Mouse (Mus musculus) heart, adult 11 months (tissue): ENCODE measurements at regions not wholly inside any gene's neighbourhood (a gene's known extent, or its start where the extent isn't known, plus 50 kb on each side); places are given as distances from the start of the nearest gene placed in this dataset.
"Not testable (repeated sequence)": the region's sequence is repeated elsewhere in the genome, so short reads cannot be mapped to it uniquely, and the experiment has no call there.

Source experiments
- DNase-seq: peaks from one replicate; pipeline ENCODE4 v3.0.0; 2022

- peak; percentile 76 for DNase-seq
Observed at GRCm38 (mm10) chr1:161728546-161729206, 59.6 kb downstream of the Fasl start.

GRCm38 (mm10) chr1:161727357-161727756 is 60.9 kb downstream of the Fasl start:
- peak; percentile 13 for DNase-seq

GRCm38 (mm10) chr1:161726098-161726497 is 62.2 kb downstream of the Fasl start:
- not testable (repeated sequence) for DNase-seq

GRCm38 (mm10) chr1:161719876-161720275 is 68.4 kb downstream of the Fasl start:
- DNase-seq = no peak

- DNase-seq = peak; percentile 79
Observed at GRCm38 (mm10) chr1:161718254-161718653, 70.0 kb downstream of the Fasl start.

- peak; percentile 96 for DNase-seq
Observed at GRCm38 (mm10) chr1:161712918-161713317, 75.4 kb downstream of the Fasl start.

- peak; percentile 74 for DNase-seq
Observed at GRCm38 (mm10) chr1:161712283-161712682, 76.0 kb downstream of the Fasl start.

- DNase-seq = peak; percentile 39
Observed at GRCm38 (mm10) chr1:161707049-161707448, 81.2 kb downstream of the Fasl start.

- DNase-seq = no peak
Observed at GRCm38 (mm10) chr1:161704961-161705360, 83.3 kb downstream of the Fasl start.

GRCm38 (mm10) chr1:161704527-161704926 is 83.8 kb downstream of the Fasl start:
- DNase-seq = no peak

GRCm38 (mm10) chr1:161695886-161696285 is 92.4 kb downstream of the Fasl start:
- no peak for DNase-seq

GRCm38 (mm10) chr1:161693768-161694160 is 94.5 kb downstream of the Fasl start:
- no peak for DNase-seq

- no peak for DNase-seq
Observed at GRCm38 (mm10) chr1:161692836-161693767, 95.2 kb downstream of the Fasl start.

- DNase-seq = no peak
Observed at GRCm38 (mm10) chr1:161688946-161689345, 99.3 kb downstream of the Fasl start.

- no peak for DNase-seq
Observed at GRCm38 (mm10) chr1:161687548-161687947, 100.7 kb downstream of the Fasl start.

- DNase-seq = peak; percentile 76
Observed at GRCm38 (mm10) chr1:161680558-161680957, 107.7 kb downstream of the Fasl start.

GRCm38 (mm10) chr1:161670937-161671336 is 117.4 kb downstream of the Fasl start:
- no peak for DNase-seq

GRCm38 (mm10) chr1:161664321-161664720 is 124.0 kb downstream of the Fasl start:
- peak; percentile 57 for DNase-seq

- DNase-seq = no peak
Observed at GRCm38 (mm10) chr1:161663351-161663750, 124.9 kb downstream of the Fasl start.

GRCm38 (mm10) chr1:161662241-161662640 is 126.1 kb downstream of the Fasl start:
- DNase-seq = peak; percentile 42

GRCm38 (mm10) chr1:161657511-161657910 is 130.8 kb downstream of the Fasl start:
- no peak for DNase-seq

GRCm38 (mm10) chr1:161649387-161649786 is 138.9 kb downstream of the Fasl start:
- DNase-seq = peak; percentile 39

GRCm38 (mm10) chr1:161632098-161632497 is 137.6 kb downstream of the Tnfsf18 start:
- no peak for DNase-seq

- DNase-seq = no peak
Observed at GRCm38 (mm10) chr1:161621291-161621690, 126.8 kb downstream of the Tnfsf18 start.
